ENCODE assay signal across 23 mouse cellular contexts in genomic region chr8:72579374-72579773, GRCm38 (mm10). TPM values are rescaled to one million over a fixed set of nuclear protein-coding genes. Genes with fewer than 3 reads are reported as not detected.
DNase-seq lines count a peak whose midpoint lies in the region; ATAC-seq and TF ChIP-seq lines count a peak whose summit lies in the region.
"Had no signal": no experiment of that assay in that cellular context is flagged by ENCODE, and none has a peak within 500 bp of the region (broad histone marks: within the 10 kb centered on the region; RNA-seq: fewer than 3 reads in every experiment).

No protein-coding gene starts in this region.

- H3K9me3 ChIP-seq in intestine, postnatal 0 days (ENCODE audit: control insufficient read depth): no peaks in the 10 kb centered on the region
- H3K9me3 ChIP-seq in intestine, embryonic 15.5 days: no peaks in the 10 kb centered on the region
- H3K9me3 ChIP-seq: embryonic facial prominence, embryonic 15.5 days; limb, embryonic 10.5 days; midbrain, embryonic 12.5 days had no signal

- H3ac ChIP-seq in myocyte (ENCODE audit: control insufficient read depth, insufficient read length): no peak overlapping the region

- no peak overlapping the region for H3K4me2 ChIP-seq in intestine, postnatal 0 days (replicated peaks; ENCODE audit: low read depth)
- H3K4me2 ChIP-seq in intestine, embryonic 15.5 days (replicated peaks): no peak overlapping the region
- H3K4me2 ChIP-seq in myocyte (ENCODE audit: low read depth): no peak overlapping the region
- H3K4me2 ChIP-seq: embryonic facial prominence, embryonic 15.5 days; midbrain, embryonic 12.5 days had no signal

- H3K27ac ChIP-seq in intestine, postnatal 0 days (ENCODE audit: low read depth, low read length): no peak overlapping the region
- H3K27ac ChIP-seq in intestine, embryonic 15.5 days: no peak overlapping the region
- H3K27ac ChIP-seq: embryonic facial prominence, embryonic 15.5 days; hindbrain, postnatal 0 days; limb, embryonic 10.5 days; midbrain, embryonic 12.5 days had no signal

- ATAC-seq in intestine, postnatal 0 days: no peak
- ATAC-seq in intestine, embryonic 15.5 days: no peak
- ATAC-seq: forebrain, embryonic 14.5 days; hindbrain, postnatal 0 days had no signal

- peak; percentile 31 to 54 for DNase-seq in cerebellum, postnatal 25 days
- DNase-seq in cerebellum, adult 9-10 months: no peak
- DNase-seq in ES-CJ7 (ENCODE audit: low read depth, low spot score): peak; percentile 37
- DNase-seq in left cerebral cortex, adult 11 months (ENCODE audit: low spot score): no peak
- DNase-seq: adrenal gland, postnatal 10 days; B cell, adult 2 months; gastrocnemius, postnatal 36 days; kidney, adult 11 months; liver; lung, postnatal 14 days; right cerebral cortex, postnatal 25 days; spleen, adult 18-20 months; thymus, postnatal 14 days had no signal

- TF ChIP-seq CTCF in intestine, postnatal 0 days (IDR thresholded peaks at IDR 0.05; ENCODE audit: low read depth): peak; percentile 41

- WGBS in intestine, postnatal 0 days: 70% methylated on average over 9 of the region's 9 CpGs
- 68% methylated on average over 9 of the region's 9 CpGs for WGBS in intestine, embryonic 15.5 days

- no peak overlapping the region for H3K4me3 ChIP-seq in intestine, postnatal 0 days (ENCODE audit: low read depth, low read length)
- no peak overlapping the region for H3K4me3 ChIP-seq in intestine, embryonic 15.5 days (replicated peaks)
- no peak overlapping the region for H3K4me3 ChIP-seq in myocyte
- H3K4me3 ChIP-seq: embryonic facial prominence, embryonic 15.5 days; heart, adult 2 months; limb, embryonic 10.5 days; midbrain, embryonic 12.5 days had no signal

- no peaks in the 10 kb centered on the region for H3K36me3 ChIP-seq in intestine, postnatal 0 days (ENCODE audit: control insufficient read depth, insufficient read depth)
- H3K36me3 ChIP-seq in intestine, embryonic 15.5 days: no peaks in the 10 kb centered on the region
- peaks cover 3% of the 10 kb centered on the region for H3K36me3 ChIP-seq in myocyte (ENCODE audit: control insufficient read depth, insufficient read depth)
- H3K36me3 ChIP-seq: limb, embryonic 10.5 days; midbrain, embryonic 12.5 days had no signal

- H3K79me2 ChIP-seq in myocyte (ENCODE audit: control insufficient read depth, insufficient read depth): peaks cover 11% of the 10 kb centered on the region

- H3K9ac ChIP-seq in intestine, postnatal 0 days (ENCODE audit: low read depth, low read length): no peak overlapping the region
- H3K9ac ChIP-seq in intestine, embryonic 15.5 days: no peak overlapping the region
- H3K9ac ChIP-seq: embryonic facial prominence, embryonic 15.5 days; midbrain, embryonic 12.5 days had no signal

- no peaks in the 10 kb centered on the region for H3K4me1 ChIP-seq in intestine, postnatal 0 days (replicated peaks; ENCODE audit: control insufficient read depth, insufficient read depth, low read length)
- no peaks in the 10 kb centered on the region for H3K4me1 ChIP-seq in intestine, embryonic 15.5 days (replicated peaks)
- H3K4me1 ChIP-seq: limb, embryonic 10.5 days; midbrain, embryonic 12.5 days had no signal

- peak; percentile 25 for TF ChIP-seq POLR2A in myocyte (IDR thresholded peaks at IDR 0.05; ENCODE audit: insufficient read length, low read depth)

- no peaks in the 10 kb centered on the region for H3K27me3 ChIP-seq in intestine, postnatal 0 days (replicated peaks; ENCODE audit: control insufficient read depth, insufficient read depth, low read length)
- no peaks in the 10 kb centered on the region for H3K27me3 ChIP-seq in intestine, embryonic 15.5 days (replicated peaks)
- no peaks in the 10 kb centered on the region for H3K27me3 ChIP-seq in myocyte (ENCODE audit: control insufficient read depth, insufficient read depth, insufficient read length)
- H3K27me3 ChIP-seq: CH12.LX; embryonic facial prominence, embryonic 15.5 days; midbrain, embryonic 12.5 days had no signal

TF ChIP-seq in myocyte, 11 proteins besides CTCF, POLR2A, EP300 and RAD21:
- TF ChIP-seq MYOG (IDR thresholded peaks at IDR 0.05; ENCODE audit: control insufficient read depth in 1 of 3, insufficient read depth in 1 of 3, insufficient read length in 2 of 3, low read depth in 2 of 3) (peak in 1 of 3 experiments; percentile 25), E2F4 (IDR thresholded peaks at IDR 0.05; ENCODE audit: insufficient read depth) (no peak), MYOD1 (IDR thresholded peaks at IDR 0.05; ENCODE audit: control insufficient read depth in 1 of 3, insufficient read length in 2 of 3, low read depth in 2 of 3) (peak in 1 of 3 experiments; percentile 54), POLR2AphosphoS2 (IDR thresholded peaks at IDR 0.05; ENCODE audit: insufficient read length, low read depth) (peak; percentile 49)

RNA-seq across cellular contexts. Expression of gene Tmem38a, which starts 7.5 kb away (rescaled TPM):
- polyA plus RNA-seq in intestine, postnatal 0 days (2015; fragmentation: Nextera tagmentation; extraction: Ambion mirVana): 6.0 and 7.0 TPM in 2 replicates
- polyA plus RNA-seq in intestine, embryonic 15.5 days (2015; fragmentation: Nextera tagmentation; extraction: Ambion mirVana): 12.6 and 13.3 TPM in 2 replicates
- 351 TPM for polyA plus RNA-seq in myocyte (2012; fragmentation: generic; extraction: Trizol)

RNA-seq across cellular contexts. Expression of gene Smim7, which starts 8.5 kb away (rescaled TPM):
- 106 and 112 TPM in 2 replicates for polyA plus RNA-seq in intestine, postnatal 0 days (2015; fragmentation: Nextera tagmentation; extraction: Ambion mirVana)
- polyA plus RNA-seq in intestine, embryonic 15.5 days (2015; fragmentation: Nextera tagmentation; extraction: Ambion mirVana): 115 and 127 TPM in 2 replicates
- 74.3 TPM for polyA plus RNA-seq in myocyte (2012; fragmentation: generic; extraction: Trizol)

RNA-seq across cellular contexts. Expression of gene Med26, which starts 31.3 kb away (rescaled TPM):
- 6.4 and 7.8 TPM in 2 replicates for polyA plus RNA-seq in intestine, postnatal 0 days (2015; fragmentation: Nextera tagmentation; extraction: Ambion mirVana)
- polyA plus RNA-seq in intestine, embryonic 15.5 days (2015; fragmentation: Nextera tagmentation; extraction: Ambion mirVana): 13.1 and 14.0 TPM in 2 replicates
- 7.6 TPM for polyA plus RNA-seq in myocyte (2012; fragmentation: generic; extraction: Trizol)

Comparison
In these comparisons a context has a peak if more than half of its experiments do, and no peak if none do; other contexts are left out.
1. DNase-seq: peak in cerebellum, postnatal 25 days (2 of 2) and ES-CJ7 (single experiment); none in cerebellum, adult 9-10 months (single experiment) and left cerebral cortex, adult 11 months (single experiment).
2. RNA of gene Tmem38a, which starts 7.5 kb away (polyA plus RNA-seq): 351 TPM in myocyte (single experiment); 12.6 to 13.3 TPM in intestine, embryonic 15.5 days and 6.0 to 7.0 TPM in intestine, postnatal 0 days; every median in the first group is over 10 times any median in the second.